ENCODE assay signal across 7 mouse cellular contexts in the genomic region with DNA sequence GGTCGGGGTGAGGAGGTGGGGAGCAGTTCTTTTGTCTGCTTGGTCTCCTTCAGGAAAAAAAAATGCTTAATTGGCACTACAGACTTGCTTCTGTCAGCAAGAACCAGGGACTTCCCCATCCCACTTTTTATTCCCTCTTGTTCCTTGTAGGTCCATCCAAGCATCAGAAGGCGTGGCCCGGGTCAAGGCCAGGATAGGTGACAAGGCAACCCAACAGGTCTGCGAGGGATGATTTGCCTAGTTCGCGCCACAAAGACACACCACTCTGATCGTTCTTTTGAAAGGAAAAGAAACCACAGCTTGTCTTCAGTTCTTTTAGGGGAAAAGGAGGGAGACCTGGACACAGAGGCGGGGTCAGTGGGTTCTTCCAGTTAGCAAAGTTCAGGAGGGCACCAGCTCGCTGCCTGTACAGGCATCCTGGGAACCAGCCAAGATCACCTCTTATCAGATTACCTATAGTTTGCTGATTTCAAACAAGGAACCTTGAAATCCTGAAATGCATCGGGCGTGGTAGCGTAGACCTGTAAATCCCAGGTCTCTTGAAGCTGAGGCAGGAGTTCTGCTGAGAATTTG. TPM values are rescaled to one million over a fixed set of nuclear protein-coding genes. Genes with fewer than 3 reads are reported as not detected.
DNase-seq lines count a peak whose midpoint lies in the region; ATAC-seq and TF ChIP-seq lines count a peak whose summit lies in the region.

No protein-coding gene starts in this region.

- no peak for DNase-seq in neural tube, embryonic 11.5 days (ENCODE audit: low spot score)
- no peak for DNase-seq in neural tube, embryonic 10.5 days (ENCODE audit: extremely low spot score, low spot score)
- no peak for DNase-seq in forebrain, postnatal 0 days
- no peak for DNase-seq in limb, embryonic 14.5 days (ENCODE audit: low spot score)
- peak; percentile 69 for DNase-seq in urinary bladder, postnatal 14 days (ENCODE audit: low spot score)
- DNase-seq in heart, postnatal 14 days: no peak
- no peak for DNase-seq in gastrocnemius, postnatal 4 days (ENCODE audit: low spot score in 2 of 2)

- peaks cover 14% of the 10 kb centered on the region for H3K27me3 ChIP-seq in neural tube, embryonic 11.5 days (ENCODE audit: control insufficient read depth, insufficient read depth, low read length)
- H3K27me3 ChIP-seq in forebrain, postnatal 0 days (ENCODE audit: insufficient read depth, low read length): peaks cover 6% of the 10 kb centered on the region; the same call in 1 of the 2 replicates
- peaks cover 8% of the 10 kb centered on the region for H3K27me3 ChIP-seq in limb, embryonic 14.5 days (ENCODE audit: control insufficient read depth, insufficient read depth, low read length)

- peak overlapping the region; percentile 50; the same call in 1 of the 2 replicates for H3K4me3 ChIP-seq in neural tube, embryonic 11.5 days (ENCODE audit: low read depth, low read length)
- peak overlapping the region; percentile 63 for H3K4me3 ChIP-seq in forebrain, postnatal 0 days (ENCODE audit: low read depth, low read length)
- peak overlapping the region; percentile 61 for H3K4me3 ChIP-seq in limb, embryonic 14.5 days (replicated peaks; ENCODE audit: low read length)

- intact Hi-C loops in heart, postnatal 14 days (cut with DNase I): no loop called here

- no peak overlapping the region for H3K27ac ChIP-seq in neural tube, embryonic 11.5 days (ENCODE audit: low read depth, low read length)
- no peak overlapping the region for H3K27ac ChIP-seq in forebrain, postnatal 0 days (ENCODE audit: low read depth, low read length)
- no peak overlapping the region for H3K27ac ChIP-seq in limb, embryonic 14.5 days (replicated peaks; ENCODE audit: low read depth, low read length)

- no peaks in the 10 kb centered on the region for H3K36me3 ChIP-seq in neural tube, embryonic 11.5 days (ENCODE audit: control insufficient read depth, insufficient read depth, low read length)
- H3K36me3 ChIP-seq in forebrain, postnatal 0 days (ENCODE audit: insufficient read depth): no peaks in the 10 kb centered on the region
- H3K36me3 ChIP-seq in limb, embryonic 14.5 days (ENCODE audit: control insufficient read depth, insufficient read depth, low read length): no peaks in the 10 kb centered on the region

- no peak overlapping the region for H3K9ac ChIP-seq in neural tube, embryonic 11.5 days (ENCODE audit: low read length)
- peak overlapping the region; percentile 64 for H3K9ac ChIP-seq in forebrain, postnatal 0 days
- peak overlapping the region; percentile 67; the same call in 1 of the 2 replicates for H3K9ac ChIP-seq in limb, embryonic 14.5 days (ENCODE audit: low read depth, low read length, severe bottlenecking)

- no peaks in the 10 kb centered on the region for H3K9me3 ChIP-seq in neural tube, embryonic 11.5 days (ENCODE audit: control insufficient read depth, low read length)
- no peaks in the 10 kb centered on the region for H3K9me3 ChIP-seq in forebrain, postnatal 0 days (ENCODE audit: low read length)
- H3K9me3 ChIP-seq in limb, embryonic 14.5 days (ENCODE audit: control insufficient read depth, low read length): no peaks in the 10 kb centered on the region

- 38% methylated on average over 12 of the region's 12 CpGs for WGBS in neural tube, embryonic 11.5 days
- 54% methylated on average over 12 of the region's 12 CpGs for WGBS in forebrain, postnatal 0 days
- 43% methylated on average over 12 of the region's 12 CpGs for WGBS in limb, embryonic 14.5 days

- TF ChIP-seq POLR2A in limb, embryonic 14.5 days (IDR thresholded peaks at IDR 0.05; ENCODE audit: borderline replicate concordance, extremely low read depth, insufficient read depth, insufficient read length): no peak

- no peak for TF ChIP-seq CTCF in forebrain, postnatal 0 days (IDR thresholded peaks at IDR 0.05; ENCODE audit: low read depth)

- H3K4me1 ChIP-seq in neural tube, embryonic 11.5 days (ENCODE audit: control insufficient read depth, insufficient read depth, low read length): no peaks in the 10 kb centered on the region
- no peaks in the 10 kb centered on the region for H3K4me1 ChIP-seq in forebrain, postnatal 0 days (ENCODE audit: insufficient read depth)
- H3K4me1 ChIP-seq in limb, embryonic 14.5 days (ENCODE audit: control insufficient read depth, insufficient read depth, low read length): peaks cover 5% of the 10 kb centered on the region

- H3K4me2 ChIP-seq in neural tube, embryonic 11.5 days (ENCODE audit: low read depth): peak overlapping the region; percentile 93
- H3K4me2 ChIP-seq in forebrain, postnatal 0 days (ENCODE audit: low read depth): peak overlapping the region; percentile 93
- peak overlapping the region; percentile 97 for H3K4me2 ChIP-seq in limb, embryonic 14.5 days (replicated peaks; ENCODE audit: low read depth, low read length, severe bottlenecking)

- no peak for ATAC-seq in neural tube, embryonic 11.5 days (ENCODE audit: insufficient read depth, low FRiP score, low TSS enrichment)
- ATAC-seq in forebrain, postnatal 0 days: no peak
- no peak for ATAC-seq in limb, embryonic 14.5 days (ENCODE audit: low FRiP score, low read depth)

RNA-seq across cellular contexts. Expression of gene Slc35f2, which starts 0.5 kb away (rescaled TPM):
- 4.1 and 4.9 TPM in 2 replicates for polyA plus RNA-seq in neural tube, embryonic 11.5 days (2014; fragmentation: Nextera tagmentation; extraction: Ambion mirVana)
- 15.2 and 19.2 TPM in 2 replicates for total RNA-seq in forebrain, postnatal 0 days (2014; rRNA removed)
- 19.3 and 20.2 TPM in 2 replicates for polyA plus RNA-seq in forebrain, postnatal 0 days (2015; fragmentation: Nextera tagmentation; extraction: Ambion mirVana)
- polyA plus RNA-seq in limb, embryonic 14.5 days (2012; rRNA removed): 3.5 and 4.1 TPM in 2 replicates
- 4.1 and 4.5 TPM in 2 replicates for polyA plus RNA-seq in limb, embryonic 14.5 days (2014; fragmentation: Nextera tagmentation; extraction: Ambion mirVana)
- under 1 TPM; 0.12 to 0.41 TPM for total RNA-seq in heart, postnatal 14 days (2021)
- under 1 TPM in 1 of 2 experiments, not detected in 1; 0.25 TPM for total RNA-seq in gastrocnemius, postnatal 4 days (2021)

Comparison
In these comparisons a context has a peak if more than half of its experiments do, and no peak if none do; other contexts are left out.
1. RNA of gene Slc35f2, which starts 0.5 kb away (total RNA-seq): 15.2 to 19.2 TPM in forebrain, postnatal 0 days; 0.12 to 0.41 TPM in heart, postnatal 14 days and 0.25 TPM in gastrocnemius, postnatal 4 days; every median in the first group is over 10 times any median in the second.
2. Peak in every context shown above with its lines, with median percentiles within 50 percentile points of each other: H3K4me2 ChIP-seq and H3K4me3 ChIP-seq.